Mouse (Mus musculus) spleen, adult 12 weeks (tissue): ENCODE measurements around the gene Grap.
"Not testable (repeated sequence)": the region's sequence is repeated elsewhere in the genome, so short reads cannot be mapped to it uniquely, and the experiment has no call there.

Experiments
- DNase-seq: peaks from one replicate; pipeline ENCODE4 v3.0.0; 2022; ENCODE audit warnings: low spot score

The Grap gene

DNA sequence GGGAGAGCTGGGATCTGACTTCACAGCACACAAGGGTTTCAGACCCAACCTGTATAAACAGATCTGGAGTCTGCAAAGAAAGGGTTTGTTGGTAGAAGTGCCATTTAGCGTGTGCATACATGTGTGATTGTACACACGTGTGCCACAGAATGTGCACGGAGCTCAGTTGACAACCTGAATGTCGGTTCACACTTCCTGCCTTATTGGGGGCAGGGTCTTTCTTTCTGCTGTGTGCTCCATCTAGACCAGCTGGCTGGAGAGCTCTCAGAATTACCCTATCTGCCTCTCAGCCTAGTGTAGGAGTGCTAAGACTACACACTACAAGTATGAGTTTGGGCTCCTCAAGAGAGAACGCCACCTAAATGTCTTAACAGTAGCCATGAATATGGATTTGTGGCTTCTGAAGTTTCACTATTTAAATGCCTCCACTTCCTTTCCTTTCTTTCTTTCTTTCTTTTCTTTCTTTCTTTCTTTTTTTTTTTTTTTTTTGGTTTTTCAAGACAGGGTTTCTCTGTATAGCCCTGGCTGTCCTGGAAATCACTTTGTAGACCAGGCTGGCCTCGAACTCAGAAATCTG lies 13.4 kb upstream of the Grap start:
- no peak for DNase-seq

- DNase-seq = not testable (repeated sequence)
Observed at GRCm38 (mm10) chr11:61640585-61640984, 12.5 kb upstream of the Grap start.

- no peak for DNase-seq
Observed at GRCm38 (mm10) chr11:61642106-61642505, 11.0 kb upstream of the Grap start.

DNA sequence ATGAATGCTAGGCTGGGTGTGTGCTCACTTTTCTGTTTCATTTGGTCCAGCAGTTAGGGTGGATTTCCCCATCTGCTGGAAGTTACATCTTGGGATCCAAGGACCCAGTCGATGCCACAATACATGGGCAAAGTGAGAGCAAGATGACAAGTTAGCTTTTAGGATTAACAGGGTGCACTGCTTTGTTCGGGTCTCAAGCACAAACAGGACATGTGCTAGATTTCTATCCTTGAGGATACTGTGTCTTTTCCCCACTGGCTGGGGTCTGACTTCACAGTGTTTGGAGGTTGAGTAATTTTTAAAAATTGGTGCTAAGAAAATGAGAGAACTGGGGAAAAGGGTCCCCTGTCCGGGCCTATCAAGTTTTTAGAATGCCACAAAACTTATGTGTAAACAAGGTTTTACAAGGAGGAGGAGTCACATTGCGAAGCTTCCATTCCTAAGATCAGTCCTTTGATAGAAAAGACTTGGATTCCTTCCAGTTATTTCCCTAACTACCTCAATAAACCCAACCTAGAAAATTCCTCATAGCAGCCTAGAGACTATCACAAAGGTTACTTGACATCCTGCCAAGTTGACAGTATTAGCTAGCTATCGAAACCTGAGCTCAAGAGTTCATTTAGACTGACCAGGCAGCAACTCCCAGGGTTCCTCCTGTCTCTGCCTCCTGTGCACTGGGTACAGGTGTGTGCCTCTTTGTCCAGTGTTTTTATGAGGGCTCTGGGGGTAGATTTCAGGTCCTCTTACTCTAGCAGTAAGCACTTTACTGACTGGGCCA lies 9.7 kb upstream of the Grap start:
- no peak for DNase-seq

DNA sequence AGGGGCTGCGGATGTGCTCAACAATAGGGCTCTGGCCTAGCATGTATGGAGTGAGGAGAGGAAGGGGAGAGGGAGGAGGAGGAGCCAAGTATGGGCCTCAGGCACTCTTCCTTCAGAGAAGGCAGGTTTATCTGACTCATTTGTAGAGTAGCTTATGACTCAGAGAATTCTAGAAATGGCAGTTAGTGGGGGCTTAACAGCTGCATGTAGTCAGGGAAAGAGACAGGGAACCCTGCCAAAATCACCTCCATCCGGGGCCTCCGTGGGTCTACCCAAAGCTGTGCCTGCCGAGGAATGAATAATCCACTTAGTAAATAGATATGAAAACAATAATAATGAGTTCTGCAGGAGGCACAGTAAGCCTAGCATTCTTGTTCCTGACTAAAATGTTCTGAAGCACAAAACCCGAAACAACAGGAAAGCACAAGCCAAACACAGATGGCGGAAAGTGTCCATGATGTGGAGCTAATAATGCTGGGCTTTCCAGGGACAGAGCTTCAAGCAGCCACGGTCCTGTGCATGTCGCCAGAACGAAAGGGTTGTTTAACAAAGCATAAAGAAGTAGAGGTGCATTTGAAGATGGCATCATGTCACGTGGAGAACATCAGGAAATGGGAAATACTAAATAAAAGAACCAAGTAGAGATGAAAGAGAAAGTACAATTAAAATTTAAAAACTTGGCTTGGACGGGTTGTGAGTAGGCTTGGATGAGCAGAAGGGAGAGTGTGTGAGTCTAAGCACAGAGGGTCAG lies 8.3 kb upstream of the Grap start:
- DNase-seq = no peak

DNA sequence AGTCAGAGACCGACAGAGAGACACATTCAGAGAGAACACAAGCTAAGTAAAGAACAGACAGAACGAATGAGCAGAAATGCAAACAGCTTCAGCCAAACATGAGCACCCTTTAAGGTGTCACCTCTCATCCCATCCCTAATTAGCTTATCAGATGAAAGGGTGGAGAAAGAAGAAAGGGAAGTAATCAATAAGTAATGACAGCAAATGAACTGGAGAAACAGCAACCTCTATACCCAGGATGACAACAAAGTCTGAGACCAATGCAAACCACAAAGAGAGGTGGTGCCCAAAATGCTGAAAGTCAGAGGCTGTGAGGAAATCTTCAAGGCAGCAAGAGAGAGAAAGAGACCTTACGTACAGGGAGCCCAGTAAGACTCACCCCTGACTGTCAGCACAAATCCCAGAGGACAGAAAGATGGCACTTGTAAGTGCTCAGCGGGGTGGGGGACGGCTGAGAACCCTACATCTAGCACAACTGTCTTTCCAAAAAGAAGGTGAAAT lies 7.7 kb upstream of the Grap start:
- DNase-seq = no peak

DNA sequence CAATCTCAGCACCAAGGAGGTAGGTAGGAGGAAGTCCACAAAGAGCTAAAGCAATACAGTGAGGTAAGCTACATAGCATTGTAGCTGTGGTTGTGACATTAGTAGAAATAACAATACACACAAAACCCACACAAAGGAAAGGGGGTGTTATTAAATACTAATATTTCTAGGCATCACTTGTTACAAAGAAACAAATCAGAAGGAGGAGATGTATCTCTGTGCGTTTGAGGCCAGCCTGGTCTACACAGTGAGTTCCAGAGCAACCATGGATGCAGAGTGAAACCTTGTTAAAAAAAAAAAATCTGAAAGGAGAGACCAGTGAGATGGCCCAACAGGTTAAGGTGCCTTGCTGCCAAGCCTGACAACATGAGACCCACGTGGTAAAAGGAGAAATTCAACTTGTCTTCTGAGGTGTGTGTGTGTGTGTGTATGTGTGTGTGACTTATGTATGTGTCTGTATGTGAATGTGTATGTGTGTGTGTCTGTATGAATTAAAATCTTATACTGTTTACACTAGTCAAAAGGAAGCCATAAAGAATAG lies 6.5 kb upstream of the Grap start:
- no peak for DNase-seq

DNA sequence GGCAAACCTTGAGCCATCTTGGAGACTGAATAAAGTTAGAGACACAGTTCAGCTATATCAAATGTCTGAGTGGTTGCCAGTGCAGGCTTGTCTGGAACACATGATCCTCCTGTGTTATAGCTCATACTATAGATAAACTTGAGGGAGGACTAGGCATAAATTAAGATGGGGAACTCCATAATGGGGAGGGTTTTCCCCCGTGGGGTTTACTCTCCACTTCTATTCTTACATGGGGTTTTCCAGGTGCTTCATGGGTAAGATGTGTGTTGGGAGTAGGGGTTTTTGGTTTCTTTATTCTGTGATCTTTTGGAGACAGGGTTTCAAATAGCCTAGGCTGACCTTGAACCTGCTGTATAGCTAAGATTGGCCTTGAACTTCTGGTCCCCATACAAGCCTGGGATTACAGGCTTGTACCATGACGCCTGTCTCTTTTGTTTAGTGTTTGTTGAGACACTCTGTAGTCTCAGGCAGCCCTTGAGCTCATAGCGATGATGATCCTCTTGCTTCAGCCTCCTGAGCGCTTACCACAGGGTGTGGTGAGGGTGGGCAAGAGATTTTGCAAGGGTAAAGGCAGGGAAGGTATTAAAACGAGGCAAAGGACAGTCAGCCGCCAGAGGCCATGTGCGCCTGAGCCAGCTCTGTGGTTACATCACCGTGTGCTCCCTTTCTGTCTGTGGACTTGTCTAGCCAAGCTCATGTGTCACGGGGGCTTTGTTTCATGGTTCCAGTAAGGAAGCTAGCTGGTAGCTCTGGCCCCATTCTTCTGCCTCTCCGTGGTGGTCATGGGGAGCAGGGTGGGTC lies 5.8 kb upstream of the Grap start:
- no peak for DNase-seq

DNA sequence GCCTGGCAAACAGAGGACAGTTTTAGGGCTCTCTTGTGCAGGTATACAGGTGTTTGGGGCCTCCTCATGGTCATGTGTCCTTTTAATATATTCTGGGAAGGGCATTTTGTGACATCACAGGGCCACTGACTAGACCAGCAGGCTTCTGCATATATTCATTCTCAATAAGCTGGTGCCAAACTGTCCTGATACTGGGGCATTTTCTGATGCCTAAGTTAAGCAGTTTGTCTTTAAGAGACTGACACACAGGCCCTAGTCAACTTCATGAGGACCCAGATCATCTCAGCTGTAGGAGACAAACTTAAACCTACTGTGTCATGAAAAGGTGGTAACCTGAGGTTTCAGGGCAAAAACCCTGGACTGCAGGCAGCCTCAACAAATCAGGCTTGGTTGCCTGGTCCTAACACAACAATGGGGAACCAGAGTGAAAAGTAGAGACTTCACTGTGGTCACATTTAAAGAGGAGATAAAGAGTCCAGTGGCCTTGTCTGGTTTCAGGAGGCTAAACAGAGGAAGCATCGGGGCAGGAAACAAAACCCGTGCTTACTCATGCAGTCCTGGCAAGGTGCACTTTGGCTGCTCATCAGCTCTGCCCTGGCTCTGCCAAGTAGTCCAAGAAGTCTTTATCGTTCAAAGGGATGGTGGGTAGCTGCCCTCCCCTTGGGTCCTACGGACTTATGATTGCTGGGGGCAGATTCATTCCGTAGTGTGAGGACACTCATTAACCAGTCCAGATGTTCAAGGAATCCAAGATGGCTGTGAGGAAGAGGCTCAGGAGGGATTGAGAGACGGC lies 4.9 kb upstream of the Grap start:
- DNase-seq = no peak

DNA sequence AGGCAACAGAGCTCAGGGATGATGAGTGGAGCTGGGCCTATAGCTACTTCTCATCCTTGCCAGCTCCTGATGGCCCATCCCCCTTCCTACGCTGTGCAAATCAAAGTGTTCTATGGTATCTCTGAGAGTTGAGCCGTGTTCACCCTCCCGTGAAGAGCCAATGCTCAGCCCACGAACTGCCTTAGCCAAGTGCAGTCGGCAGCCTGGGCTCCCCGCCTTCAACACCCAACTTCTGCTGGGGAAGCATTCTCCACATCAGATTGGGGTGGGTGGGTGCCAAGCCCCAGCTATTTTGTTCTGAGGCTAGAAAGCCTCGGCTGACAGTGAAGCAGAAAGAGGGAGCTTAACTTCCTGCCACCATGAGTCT lies 4.3 kb upstream of the Grap start:
- DNase-seq = no peak

DNA sequence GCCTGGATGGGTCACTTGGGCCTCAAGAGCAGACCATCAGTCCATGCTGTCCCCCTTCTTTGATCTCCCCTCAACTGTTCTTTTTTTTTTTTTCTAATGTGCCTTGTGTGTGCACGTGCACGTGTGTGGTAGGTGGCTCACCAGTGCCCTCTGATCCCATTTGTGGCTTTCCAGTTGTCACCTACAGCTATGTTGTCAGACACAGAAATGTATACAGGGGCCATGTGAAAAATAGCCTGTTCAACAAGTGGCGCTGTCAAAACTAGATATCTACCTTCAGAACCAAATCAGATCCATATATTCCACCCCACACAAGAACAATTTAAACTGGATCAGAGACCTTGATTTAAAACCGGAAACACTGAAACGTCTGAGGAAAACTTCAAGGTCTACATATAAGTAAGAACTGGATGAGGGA lies 3.9 kb upstream of the Grap start:
- no peak for DNase-seq

DNA sequence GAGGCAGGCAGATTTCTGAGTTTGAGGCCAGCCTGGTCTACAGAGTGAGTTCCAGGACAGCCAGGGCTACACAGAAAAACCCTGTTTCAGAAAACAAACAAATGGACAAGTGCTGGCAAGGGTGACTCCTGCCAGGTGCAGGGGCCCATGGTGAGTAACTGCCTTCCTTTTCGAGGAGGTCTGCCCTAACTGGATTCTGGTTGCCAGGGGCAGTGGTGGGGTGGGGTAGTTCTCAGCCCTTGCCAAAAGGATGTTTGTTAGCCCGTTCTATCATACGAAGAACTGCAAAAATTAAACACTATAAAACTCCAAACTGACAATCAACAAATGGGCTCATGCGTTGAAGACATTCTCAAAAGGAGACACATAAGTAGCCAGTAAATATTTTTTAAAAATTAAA lies 3.4 kb upstream of the Grap start:
- no peak for DNase-seq

DNA sequence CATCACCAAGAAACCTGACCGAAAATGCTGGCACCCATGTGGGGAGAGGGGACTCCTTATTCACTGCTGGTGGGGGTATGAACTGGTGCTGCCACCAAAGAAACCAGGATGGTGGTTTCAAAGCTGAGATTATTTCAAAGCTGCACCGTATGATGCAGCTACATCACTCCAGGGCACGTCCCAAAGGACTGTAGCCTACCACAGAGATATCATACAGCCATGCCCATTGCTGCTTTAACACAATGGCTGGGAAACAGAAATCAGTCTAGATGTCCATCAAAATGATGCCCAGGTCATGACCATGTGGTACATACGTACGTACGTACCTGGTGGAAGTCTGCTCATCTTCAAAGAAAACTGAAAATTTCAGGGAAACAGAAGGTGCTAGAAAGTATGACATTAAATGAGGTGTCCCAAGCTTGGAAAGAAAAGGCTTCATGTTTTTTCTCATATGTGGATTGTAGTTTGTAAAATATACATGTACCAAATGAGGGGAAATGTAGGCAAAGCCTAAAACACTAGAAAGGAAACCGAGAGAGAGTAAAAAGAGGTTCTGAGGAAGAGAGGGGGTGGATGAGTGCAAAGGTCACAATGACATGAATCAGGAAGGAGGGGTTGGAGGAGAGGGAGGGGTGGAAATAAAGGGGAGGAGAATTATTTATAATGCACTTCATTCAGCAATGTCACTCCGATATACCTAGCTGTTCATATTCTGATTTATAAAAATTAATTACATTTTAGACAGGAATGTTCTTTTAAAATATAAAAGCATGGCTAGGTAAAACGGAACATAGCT lies 2.4 kb upstream of the Grap start:
- DNase-seq = no peak

DNA sequence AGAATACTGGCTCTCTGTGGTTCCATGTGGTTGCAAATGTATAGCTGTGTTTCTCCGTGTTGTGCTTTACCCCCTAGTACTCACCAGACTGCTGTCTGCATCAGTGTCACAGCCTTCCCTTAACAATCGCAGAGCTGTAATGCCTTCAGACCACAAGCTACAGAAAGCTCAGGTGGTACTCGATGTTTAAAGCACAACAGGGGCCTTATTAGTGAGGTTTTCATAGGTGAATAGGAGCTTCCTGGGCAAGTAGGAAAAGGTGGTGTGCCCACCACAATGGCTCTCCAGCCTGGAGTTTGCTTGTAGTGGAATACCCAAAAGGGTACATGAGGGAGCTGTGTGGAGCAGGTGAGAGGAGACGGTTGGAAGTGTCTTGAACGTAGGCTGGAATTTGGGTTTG lies 849 bp upstream of the Grap start:
- DNase-seq = no peak

DNA sequence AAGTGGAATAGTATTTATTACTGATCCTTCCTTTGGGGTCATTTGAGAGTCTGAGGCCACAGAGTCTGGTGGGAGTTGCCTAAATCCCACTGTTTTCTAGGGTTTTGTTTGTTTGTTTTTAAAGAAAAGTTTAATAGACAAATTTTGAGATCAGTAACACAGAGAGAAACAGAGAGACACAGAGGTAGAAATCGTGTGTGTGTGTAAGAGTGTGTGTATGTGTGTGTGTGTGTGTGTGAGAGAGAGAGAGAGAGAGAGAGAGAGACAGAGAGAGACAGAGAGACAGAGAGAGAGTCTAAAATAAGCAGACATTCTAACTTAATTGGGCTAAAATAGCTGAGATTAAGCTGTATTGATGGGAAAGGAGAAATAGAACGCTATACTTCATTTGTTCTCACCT lies 503 bp downstream of the Grap start:
- no peak for DNase-seq

- no peak for DNase-seq
Observed at GRCm38 (mm10) chr11:61654786-61655311, 1.8 kb downstream of the Grap start.

DNA sequence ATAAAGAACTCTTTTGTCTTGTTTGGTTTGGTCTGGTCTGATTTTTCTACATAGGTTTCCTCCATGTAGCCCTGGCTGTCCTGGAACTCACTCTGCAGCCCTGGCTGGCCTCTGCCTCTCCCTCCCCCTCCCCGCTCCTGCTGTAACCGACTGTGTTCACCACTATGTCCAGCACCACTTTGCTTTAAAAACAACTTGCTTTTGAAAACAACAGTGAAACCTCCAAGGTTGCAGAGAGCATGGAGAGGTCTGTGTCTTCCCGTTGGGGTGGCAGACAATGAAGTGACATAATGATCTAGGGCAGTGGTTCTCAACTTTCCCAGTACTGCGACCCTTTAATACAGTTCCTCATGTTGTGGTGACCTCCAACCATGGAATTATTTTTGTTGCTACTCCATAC lies 2.6 kb downstream of the Grap start:
- DNase-seq = no peak

DNA sequence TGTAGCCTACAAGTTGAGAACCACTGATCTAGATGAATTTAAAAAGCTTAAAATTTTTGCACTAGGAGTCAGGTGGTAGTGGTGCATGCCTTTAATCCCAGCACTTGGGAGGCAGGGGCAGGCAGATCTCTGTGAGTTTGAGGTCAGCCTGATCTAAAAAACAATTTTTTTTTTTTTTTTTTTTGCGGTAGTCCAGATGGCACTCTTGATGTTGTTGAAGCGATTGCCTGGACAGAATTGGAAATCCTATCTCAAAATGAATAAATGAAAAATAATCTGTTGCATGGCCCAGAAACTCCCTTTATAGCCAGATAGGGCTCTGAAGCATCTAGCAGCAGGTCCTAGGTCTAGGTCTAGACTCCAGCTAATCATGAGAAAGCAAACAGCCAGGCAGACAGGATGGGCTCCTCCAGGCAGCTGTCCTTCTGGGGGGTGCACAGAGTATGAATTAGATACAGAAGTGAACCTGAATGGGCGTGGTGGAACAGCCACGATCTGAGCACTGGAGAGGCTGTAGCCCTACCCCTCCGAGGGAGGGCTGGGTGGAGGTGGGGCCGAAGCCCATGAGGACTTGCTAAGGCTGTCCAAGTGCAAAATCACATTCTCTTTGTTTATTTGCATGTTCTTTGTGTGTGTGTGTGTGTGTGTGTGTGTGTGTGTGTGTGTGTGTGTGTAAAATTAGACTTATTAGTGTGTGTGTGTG lies 3.2 kb downstream of the Grap start:
- no peak for DNase-seq

DNA sequence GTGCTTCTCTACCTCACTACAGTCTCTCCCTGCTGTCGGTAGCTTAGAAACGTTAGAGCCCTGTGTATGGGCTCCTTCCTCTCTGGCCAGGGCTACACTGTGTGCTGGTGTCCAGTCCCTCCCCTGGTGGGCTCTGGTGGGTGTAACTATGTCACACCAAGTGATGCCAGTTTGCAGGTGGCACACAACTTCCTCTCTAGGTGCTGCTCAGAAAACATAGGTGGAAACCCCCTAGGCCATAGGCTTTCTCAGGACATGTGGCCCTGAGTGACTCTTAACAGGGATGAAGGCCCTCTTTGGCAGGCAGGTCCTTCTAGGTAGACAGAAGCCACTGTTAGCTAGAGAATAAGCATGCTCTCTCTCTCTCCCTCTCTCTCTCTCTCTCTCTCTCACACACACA lies 4.4 kb downstream of the Grap start:
- DNase-seq = no peak
